Mouse (Mus musculus) left cerebral cortex, postnatal 14 days (tissue): Measurements from ENCODE around the gene Osbpl8. TPM values are rescaled to one million over a fixed set of nuclear protein-coding genes. Genes with fewer than 3 reads are reported as not detected.
"Not testable (repeated sequence)": the region's sequence is repeated elsewhere in the genome, so short reads cannot be mapped to it uniquely, and the experiment has no call there.

Experiments
- DNase-seq, 2 experiments: peaks; one replicate each; pipeline ENCODE4 v3.0.0; 2021 to 2022; ENCODE audit warnings: low spot score in 2 of 2, mixed read lengths in 1 of 2
- intact Hi-C: fragments of 180-260 bp; cut with DNase I; formaldehyde crosslinking; loops from one replicate; pipeline ENCODE4 v1.15.1; 2025
- total RNA-seq, 2 experiments: library from RNA; stranded (reverse); gene quantifications; 2 replicates each; pipeline ENCODE4 v1.2.3; 2021

Osbpl8 gene
- total RNA-seq, 2 experiments from 2014 or later: 75.1 to 77.7 TPM

- DNase-seq: no peak
- intact Hi-C loops: no loop called here
Measured at GRCm38 (mm10) chr10:111222535-111222934, 58.0 kb downstream of the Osbpl8 start.

- no peak for DNase-seq
- intact Hi-C loops: no loop called here
Measured at GRCm38 (mm10) chr10:111223218-111223830, 58.8 kb downstream of the Osbpl8 start.

GRCm38 (mm10) chr10:111224696-111225095 is 60.1 kb downstream of the Osbpl8 start:
- no peak for DNase-seq
- intact Hi-C loops: no loop called here

- DNase-seq: peak; percentile 94 to 95
- intact Hi-C loops: no loop called here
Measured at GRCm38 (mm10) chr10:111226508-111226907, 62.0 kb downstream of the Osbpl8 start.

- DNase-seq, intact Hi-C loops: not testable (repeated sequence)
Measured at GRCm38 (mm10) chr10:111232237-111232636, 67.7 kb downstream of the Osbpl8 start.

GRCm38 (mm10) chr10:111233476-111234130 is 69.1 kb downstream of the Osbpl8 start:
- intact Hi-C loops: no loop called here

GRCm38 (mm10) chr10:111234450-111235288 is 70.1 kb downstream of the Osbpl8 start:
- DNase-seq: no peak
- intact Hi-C loops: no loop called here

More at GRCm38 (mm10) chr10:111233476-111234130, 69.1 kb downstream of the Osbpl8 start:
- no peak for DNase-seq

- intact Hi-C loops: no loop called here
- no peak for DNase-seq
Measured at GRCm38 (mm10) chr10:111235289-111235570, 70.7 kb downstream of the Osbpl8 start.

GRCm38 (mm10) chr10:111237434-111237833 is 72.9 kb downstream of the Osbpl8 start:
- intact Hi-C loops: no loop called here
- no peak for DNase-seq

GRCm38 (mm10) chr10:111242677-111243076 is 78.1 kb downstream of the Osbpl8 start:
- intact Hi-C loops: no loop called here
- DNase-seq: no peak

GRCm38 (mm10) chr10:111247609-111248008 is 83.1 kb downstream of the Osbpl8 start:
- no peak for DNase-seq
- intact Hi-C loops: no loop called here

- intact Hi-C loops: no loop called here
- no peak for DNase-seq
Measured at GRCm38 (mm10) chr10:111248177-111248576, 83.6 kb downstream of the Osbpl8 start.

- DNase-seq: no peak
- intact Hi-C loops: no loop called here
Measured at GRCm38 (mm10) chr10:111250192-111250591, 85.6 kb downstream of the Osbpl8 start.

- intact Hi-C loops: no loop called here
- no peak for DNase-seq
Measured at GRCm38 (mm10) chr10:111251666-111252065, 87.1 kb downstream of the Osbpl8 start.

- DNase-seq: peak in 1 of 2 experiments; percentile 43
Measured at GRCm38 (mm10) chr10:111255228-111255627, 90.7 kb downstream of the Osbpl8 start.

GRCm38 (mm10) chr10:111256156-111256555 is 91.6 kb downstream of the Osbpl8 start:
- DNase-seq: no peak
- intact Hi-C loops: no loop called here

More at GRCm38 (mm10) chr10:111255228-111255627, 90.7 kb downstream of the Osbpl8 start:
- intact Hi-C loops: no loop called here

GRCm38 (mm10) chr10:111257358-111257757 is 92.8 kb downstream of the Osbpl8 start:
- intact Hi-C loops: no loop called here
- DNase-seq: peak in 1 of 2 experiments; percentile 34

GRCm38 (mm10) chr10:111258256-111258655 is 93.7 kb downstream of the Osbpl8 start:
- no peak for DNase-seq
- intact Hi-C loops: no loop called here

- DNase-seq: no peak
- intact Hi-C loops: no loop called here
Measured at GRCm38 (mm10) chr10:111271687-111272086, 107.1 kb downstream of the Osbpl8 start.

- intact Hi-C loops: no loop called here
- no peak for DNase-seq
Measured at GRCm38 (mm10) chr10:111272905-111273304, 108.4 kb downstream of the Osbpl8 start.
